Mouse (Mus musculus) limb, embryonic 15.5 days (tissue): Measurements from ENCODE around the gene Zfp174. TPM values are rescaled to one million over a fixed set of nuclear protein-coding genes. Genes with fewer than 3 reads are reported as not detected.

Source experiments
- ATAC-seq: fragments of 200-750 bp; cut with Nextera tagmentation; 2 replicates; pipeline ENCODE4 v1.8.0; 2017; ENCODE audit warnings: low read depth, moderate TSS enrichment; ENCODE audit not compliant: insufficient number of reproducible peaks, low FRiP score, low TSS enrichment
- H3K27ac ChIP-seq: fragments of 300-500 bp; sonication (generic); 2 replicates; pipeline ENCODE4 v1.5.1; 2015; ENCODE audit warnings: moderate library complexity, mild to moderate bottlenecking, inconsistent platforms
- H3K27me3 ChIP-seq: fragments of 300-500 bp; sonication (generic); 2 replicates; pipeline ENCODE4 v1.6.1; 2015; ENCODE audit warnings: inconsistent platforms
- H3K36me3 ChIP-seq: fragments of 300-500 bp; sonication (generic); 2 replicates; pipeline ENCODE4 v1.6.1; 2015; ENCODE audit warnings: inconsistent platforms
- H3K4me1 ChIP-seq: fragments of 300-500 bp; sonication (generic); 2 replicates; pipeline ENCODE4 v1.6.1; 2015; ENCODE audit warnings: inconsistent platforms
- H3K4me2 ChIP-seq: fragments of 300-500 bp; sonication (generic); 2 replicates; pipeline ENCODE4 v1.6.1; 2015; ENCODE audit warnings: mild to moderate bottlenecking, inconsistent platforms
- H3K4me3 ChIP-seq: fragments of 300-500 bp; sonication (generic); 2 replicates; pipeline ENCODE4 v1.5.1; 2015; ENCODE audit warnings: mild to moderate bottlenecking, inconsistent platforms
- H3K9ac ChIP-seq: fragments of 300-500 bp; sonication (generic); 2 replicates; pipeline ENCODE4 v1.6.1; 2015; ENCODE audit warnings: inconsistent platforms
- H3K9me3 ChIP-seq: fragments of 300-500 bp; sonication (generic); 2 replicates; pipeline ENCODE4 v1.6.1; 2016; ENCODE audit warnings: inconsistent platforms
- WGBS: fragments of 180-500 bp; shearing (Covaris S2); methylation state at CpG from one replicate; pipeline ENCODE4 v1.1.7; 2015; 5-methylcytosine and 5-hydroxymethylcytosine counted together
- polyA plus RNA-seq: library from polyadenylated mRNA; unstranded; fragments of >200 nt; fragmentation: Nextera tagmentation; extraction: Ambion mirVana; gene quantifications from 2 replicates; pipeline ENCODE4 v1.2.1, GENCODE M21; 2015

Gene Zfp174
- polyA plus RNA-seq, 1 experiment from 2014 or later = 1.9 TPM

- no peak overlapping the region for H3K4me2 ChIP-seq
- ATAC-seq = no peak
- no peaks in the 10 kb centered on the region for H3K4me1 ChIP-seq
- H3K36me3 ChIP-seq = peaks cover 7% of the 10 kb centered on the region
- H3K27me3 ChIP-seq = no peaks in the 10 kb centered on the region
- H3K27ac ChIP-seq = no peak overlapping the region
- no peaks in the 10 kb centered on the region for H3K9me3 ChIP-seq
- H3K4me3 ChIP-seq = no peak overlapping the region
- 94% methylated on average over 14 of the region's 14 CpGs for WGBS
- no peak overlapping the region for H3K9ac ChIP-seq
These were observed 44.7 kb downstream of the Zfp174 start for GRCm38 (mm10) chr16:3891621-3892295.

GRCm38 (mm10) chr16:3893739-3894138, 46.7 kb downstream of the Zfp174 start:
- WGBS = 63% methylated on average over 3 of the region's 3 CpGs
- Histone ChIP-seq H3K27ac (no peak overlapping the region), H3K27me3 (no peaks in the 10 kb centered on the region), H3K9me3 (no peaks in the 10 kb centered on the region), H3K36me3 (peaks cover 26% of the 10 kb centered on the region), H3K4me2 (no peak overlapping the region), H3K9ac (no peak overlapping the region), H3K4me1 (no peaks in the 10 kb centered on the region), H3K4me3 (no peak overlapping the region)
- no peak for ATAC-seq

- WGBS = 65% methylated on average over 9 of the region's 9 CpGs
- no peak overlapping the region for H3K9ac ChIP-seq
- no peak overlapping the region for H3K4me2 ChIP-seq
- H3K27ac ChIP-seq = no peak overlapping the region
- no peaks in the 10 kb centered on the region for H3K9me3 ChIP-seq
- ATAC-seq = no peak
- H3K36me3 ChIP-seq = peaks cover 41% of the 10 kb centered on the region
- no peaks in the 10 kb centered on the region for H3K4me1 ChIP-seq
- H3K27me3 ChIP-seq = no peaks in the 10 kb centered on the region
- H3K4me3 ChIP-seq = no peak overlapping the region
These were observed 48.2 kb downstream of the Zfp174 start for GRCm38 (mm10) chr16:3895173-3895792.

- Histone ChIP-seq H3K27ac (no peak overlapping the region), H3K36me3 (peaks cover 48% of the 10 kb centered on the region), H3K4me3 (no peak overlapping the region), H3K4me1 (no peaks in the 10 kb centered on the region), H3K4me2 (no peak overlapping the region), H3K27me3 (no peaks in the 10 kb centered on the region), H3K9ac (no peak overlapping the region), H3K9me3 (no peaks in the 10 kb centered on the region)
- 66% methylated on average over 6 of the region's 6 CpGs for WGBS
- ATAC-seq = no peak
These were observed 49.0 kb downstream of the Zfp174 start for GRCm38 (mm10) chr16:3896046-3896445.

- Histone ChIP-seq H3K27ac (no peak overlapping the region), H3K27me3 (no peaks in the 10 kb centered on the region), H3K4me3 (no peak overlapping the region), H3K9me3 (no peaks in the 10 kb centered on the region), H3K4me1 (no peaks in the 10 kb centered on the region), H3K4me2 (no peak overlapping the region), H3K36me3 (peaks cover 52% of the 10 kb centered on the region), H3K9ac (no peak overlapping the region)
- ATAC-seq = no peak
- WGBS = 86% methylated on average over 1 of the region's 1 CpGs
These were observed 49.5 kb downstream of the Zfp174 start for GRCm38 (mm10) chr16:3896553-3896952.

- no peak for ATAC-seq
- Histone ChIP-seq H3K4me3 (no peak overlapping the region), H3K27me3 (no peaks in the 10 kb centered on the region), H3K4me2 (no peak overlapping the region), H3K36me3 (peaks cover 44% of the 10 kb centered on the region), H3K4me1 (peaks cover 9% of the 10 kb centered on the region), H3K27ac (no peak overlapping the region), H3K9me3 (no peaks in the 10 kb centered on the region), H3K9ac (no peak overlapping the region)
- WGBS = 74% methylated on average over 2 of the region's 2 CpGs
These were observed 60.4 kb downstream of the Zfp174 start for GRCm38 (mm10) chr16:3907471-3907870.

Other genes starting within 250 kb of the Zfp174 start
- 0.08 and 0.16 TPM in 2 replicates for gene Mefv, start 129.2 kb upstream of the Zfp174 start, polyA plus RNA-seq
- 45.3 and 46.4 TPM in 2 replicates for gene Zfp263, start 103.2 kb upstream of the Zfp174 start, polyA plus RNA-seq
- gene Olfr15, start 16.4 kb upstream of the Zfp174 start, polyA plus RNA-seq = not detected in 2 replicates
- gene Naa60, start 25.1 kb downstream of the Zfp174 start, polyA plus RNA-seq = 54.2 and 56.0 TPM in 2 replicates
- gene Zfp597, start 37.3 kb downstream of the Zfp174 start, polyA plus RNA-seq = 6.2 and 6.8 TPM in 2 replicates
- gene Gm20695, start 37.4 kb downstream of the Zfp174 start, polyA plus RNA-seq = 2.7 and 3.4 TPM in 2 replicates
- 6.1 and 7.7 TPM in 2 replicates for gene 1700037C18Rik, start 61.4 kb downstream of the Zfp174 start, polyA plus RNA-seq
- 26.7 and 33.4 TPM in 2 replicates for gene Cluap1, start 61.5 kb downstream of the Zfp174 start, polyA plus RNA-seq
- 1.00 and 1.2 TPM in 2 replicates for gene Nlrc3, start 129.4 kb downstream of the Zfp174 start, polyA plus RNA-seq
- 16.6 TPM in 2 replicates for gene Slx4, start 156.5 kb downstream of the Zfp174 start, polyA plus RNA-seq
- gene Dnase1, start 189.7 kb downstream of the Zfp174 start, polyA plus RNA-seq = 3.1 and 4.2 TPM in 2 replicates
- 75.7 and 86.1 TPM in 2 replicates for gene Trap1, start 230.6 kb downstream of the Zfp174 start, polyA plus RNA-seq